Mouse (Mus musculus): ENCODE data around the gene AC134908.4. TPM values are rescaled to one million over a fixed set of nuclear protein-coding genes. Genes with fewer than 3 reads are reported as not detected.
A peak's percentile ranks its signal among the peaks of the same experiment; 100 is the strongest.

The AC134908.4 gene
- total RNA-seq, 2 experiments from 2014 or later: not detected

GRCm38 (mm10) chr17:25783861-25784574 lies 11.4 kb downstream of the AC134908.4 start:
- no peak for DNase-seq
- intact Hi-C loops (cut with DNase I): no loop called here

- intact Hi-C loops (cut with DNase I): no loop called here
- peak; percentile 57 to 69 for DNase-seq
Observed at GRCm38 (mm10) chr17:25783086-25783485, 12.4 kb downstream of the AC134908.4 start.

- intact Hi-C loops (cut with DNase I): no loop called here
- DNase-seq: no peak
Observed at GRCm38 (mm10) chr17:25781339-25781738, 14.1 kb downstream of the AC134908.4 start.

- no peak for DNase-seq
- intact Hi-C loops (cut with DNase I): no loop called here
Observed at GRCm38 (mm10) chr17:25777948-25778347, 17.5 kb downstream of the AC134908.4 start.

- no peak for DNase-seq
- intact Hi-C loops (cut with DNase I): no loop called here
Observed at GRCm38 (mm10) chr17:25775318-25776062, 20.0 kb downstream of the AC134908.4 start.

DNA sequence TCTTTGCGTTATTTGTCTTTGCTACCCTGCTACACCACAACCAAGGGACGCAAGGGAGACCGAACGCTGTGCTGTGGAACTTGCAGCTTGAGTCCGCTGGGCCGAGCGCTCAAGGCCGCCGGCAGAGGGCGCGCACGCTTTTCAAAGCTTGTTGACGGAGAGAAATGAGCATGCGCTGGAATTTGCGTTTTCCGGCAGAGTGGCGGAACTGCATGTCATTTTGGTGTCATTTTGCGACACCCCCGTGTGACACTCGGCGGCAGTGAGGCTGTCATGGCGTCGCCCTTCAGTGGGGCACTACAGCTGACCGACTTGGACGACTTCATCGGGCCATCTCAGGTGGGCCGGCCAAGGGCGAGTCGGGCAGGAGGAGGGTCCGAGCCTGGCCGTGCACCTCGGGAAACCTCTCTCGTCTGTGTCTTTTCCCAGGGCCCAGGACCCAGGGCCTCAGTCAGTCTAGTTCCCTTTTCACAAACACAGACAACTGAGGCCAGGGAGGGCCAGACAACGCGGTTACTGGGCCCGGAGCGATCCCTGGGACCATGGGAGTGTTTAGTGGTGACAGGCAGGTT lies 21.8 kb downstream of the AC134908.4 start, which contains the start of gene Narfl:
Gene Narfl, plus strand, starts transcription at position 228 of the 572 bp plus-strand sequence.
- peak; percentile 98 for DNase-seq
- intact Hi-C loops (cut with DNase I): loop anchor here (1.0 to 5.0 kb wide), 2 partner anchors 28 to 94 kb away; partner anchors contain the start of gene Mcrip2

DNA sequence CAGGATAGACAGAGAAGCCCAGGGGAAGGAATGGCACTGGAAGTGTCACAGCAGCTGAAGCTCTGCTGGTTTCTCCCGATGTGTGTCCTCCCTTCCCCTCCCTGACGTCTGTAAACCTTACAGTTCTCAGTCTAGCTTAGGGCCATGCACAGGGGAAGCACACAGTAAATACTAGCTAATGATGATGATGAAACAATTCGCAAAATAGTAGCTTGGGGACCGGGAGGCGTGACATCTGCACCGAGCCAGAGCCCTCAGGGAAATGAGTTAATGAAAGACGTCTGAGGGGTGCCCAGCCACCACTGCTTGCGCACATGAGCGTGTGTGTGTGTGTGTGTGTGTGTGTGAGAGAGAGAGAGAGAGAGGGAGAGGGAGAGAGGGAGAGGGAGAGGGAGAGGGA lies 26.1 kb downstream of the AC134908.4 start:
- intact Hi-C loops (cut with DNase I): no loop called here
- DNase-seq: no peak

- DNase-seq: no peak
- intact Hi-C loops (cut with DNase I): no loop called here
Observed at GRCm38 (mm10) chr17:25765886-25766285, 29.6 kb downstream of the AC134908.4 start.

- no peak for DNase-seq
- intact Hi-C loops (cut with DNase I): no loop called here
Observed at GRCm38 (mm10) chr17:25762591-25762990, 32.9 kb downstream of the AC134908.4 start.

GRCm38 (mm10) chr17:25761561-25761970 lies 33.9 kb downstream of the AC134908.4 start:
- DNase-seq: no peak
- intact Hi-C loops (cut with DNase I): no loop called here

DNA sequence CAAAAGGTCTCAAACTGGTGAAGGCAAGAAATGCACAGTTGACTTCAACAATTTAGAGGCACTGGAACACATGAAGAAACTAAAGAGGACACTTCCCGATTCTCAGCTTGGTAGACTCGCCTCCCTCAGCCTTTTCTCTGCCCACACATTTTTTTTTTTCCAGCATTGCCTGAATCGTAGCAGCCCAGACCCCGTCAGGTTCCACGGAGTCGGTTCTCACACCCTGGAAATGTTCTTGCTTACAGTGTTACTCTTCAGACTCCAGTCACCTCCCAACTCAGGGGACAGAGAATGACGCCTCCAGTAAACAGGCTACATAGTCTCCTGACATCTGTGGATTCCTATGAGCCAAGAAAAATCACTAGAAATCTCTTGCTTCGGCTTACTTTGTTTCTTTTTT lies 35.3 kb downstream of the AC134908.4 start:
- intact Hi-C loops (cut with DNase I): no loop called here
- no peak for DNase-seq

DNA sequence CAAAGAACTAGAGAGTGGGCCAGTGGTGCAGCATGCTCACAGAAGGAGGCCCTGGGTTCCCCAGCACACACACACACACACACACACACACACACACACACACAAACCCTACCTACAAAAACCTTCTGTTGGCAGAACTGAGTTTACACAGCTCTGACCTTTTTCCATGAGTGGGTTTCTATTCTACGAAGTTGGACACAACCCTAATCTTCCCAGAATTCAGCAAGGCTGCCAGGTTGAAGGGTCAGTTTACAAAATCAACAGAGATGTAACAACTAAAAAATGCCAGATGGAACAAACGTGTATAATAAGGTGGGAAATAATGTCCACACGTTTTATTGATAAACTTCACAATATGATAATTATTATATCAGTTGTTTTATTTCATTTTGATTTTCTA lies 37.8 kb downstream of the AC134908.4 start:
- intact Hi-C loops (cut with DNase I): no loop called here
- no peak for DNase-seq

- no peak for DNase-seq
- intact Hi-C loops (cut with DNase I): no loop called here
Observed at GRCm38 (mm10) chr17:25756378-25757242, 38.8 kb downstream of the AC134908.4 start.

DNA sequence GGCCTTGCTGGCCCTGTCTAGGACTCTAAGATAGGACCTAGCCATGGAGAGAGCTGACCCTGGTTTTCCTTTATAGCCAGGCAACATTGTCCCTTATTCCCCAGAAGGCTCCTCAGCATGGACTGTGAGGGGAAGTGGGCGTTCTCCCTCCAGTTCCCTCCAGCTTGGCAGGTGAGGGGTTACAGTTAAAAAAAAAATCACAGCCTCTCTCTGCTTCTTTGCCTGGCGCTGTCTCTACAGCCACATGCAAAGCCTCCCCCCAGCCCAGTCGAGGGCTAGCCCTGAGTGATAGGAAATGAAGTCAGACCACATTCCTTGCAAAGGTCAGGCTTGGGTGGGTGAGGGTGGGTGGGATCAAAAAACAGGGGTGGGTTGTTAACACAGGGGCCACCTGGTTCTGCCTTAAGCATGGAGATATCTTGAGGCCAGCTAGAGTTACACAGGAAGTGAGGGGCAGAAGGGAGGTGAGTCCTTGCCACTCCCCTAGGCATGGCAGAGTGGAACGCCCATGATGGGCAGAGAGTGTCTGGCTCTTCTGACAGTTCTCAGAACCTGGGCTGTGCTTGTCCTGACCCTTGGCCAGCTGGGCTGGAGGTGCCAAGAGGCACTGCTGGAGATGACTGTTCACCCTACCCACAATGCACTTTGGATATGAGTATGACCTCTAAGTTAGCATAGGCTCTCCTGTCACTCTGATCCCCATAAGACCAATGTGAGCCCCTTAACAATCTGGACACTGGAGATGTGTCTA lies 39.7 kb downstream of the AC134908.4 start:
- no peak for DNase-seq
- intact Hi-C loops (cut with DNase I): no loop called here

DNA sequence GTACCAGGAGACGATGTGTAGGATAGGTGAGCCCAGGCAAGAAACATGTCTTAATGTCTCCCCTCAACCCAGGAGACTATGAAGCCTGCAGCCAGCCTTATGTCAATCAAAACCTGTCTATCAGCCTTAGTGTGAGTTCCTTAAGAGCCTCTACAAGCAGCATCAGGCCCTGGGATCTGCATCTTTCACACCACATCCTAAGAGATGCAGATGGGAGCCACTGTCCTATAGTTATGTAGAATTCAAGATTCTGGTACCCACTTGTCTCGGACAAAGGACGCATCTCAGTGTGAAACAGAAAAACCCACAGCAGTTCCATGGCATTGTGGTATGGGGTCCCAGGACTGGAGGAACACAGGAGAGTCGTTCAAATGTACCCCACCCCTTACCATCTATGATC lies 40.4 kb downstream of the AC134908.4 start:
- DNase-seq: no peak
- intact Hi-C loops (cut with DNase I): no loop called here

DNA sequence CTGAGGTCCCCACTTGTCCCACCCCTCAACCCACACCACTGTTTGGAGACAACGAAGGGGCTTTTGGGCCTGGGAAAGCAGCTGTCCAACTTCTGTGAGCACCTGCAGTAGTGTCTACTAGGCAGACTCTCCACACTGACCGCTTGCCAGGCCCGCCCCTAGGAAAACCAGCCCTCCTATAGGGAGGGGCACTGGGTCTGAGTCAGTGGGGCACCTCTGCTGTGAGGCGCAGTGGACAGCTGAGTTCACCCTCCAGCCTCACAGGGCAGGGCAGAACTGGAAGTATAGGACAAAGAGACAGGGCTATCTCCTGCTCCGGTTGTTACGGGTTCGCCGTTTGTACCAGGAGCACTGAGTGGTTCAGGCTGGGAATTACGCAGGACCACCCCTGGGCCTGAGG lies 41.2 kb downstream of the AC134908.4 start, which contains the start of gene Msln:
Gene Msln, minus strand, starts transcription at position 138 of the 400 bp plus-strand sequence.
- intact Hi-C loops (cut with DNase I): no loop called here
- DNase-seq: no peak

- intact Hi-C loops (cut with DNase I): no loop called here
- peak; percentile 51 to 75 for DNase-seq
Observed at GRCm38 (mm10) chr17:25751446-25751845, 44.0 kb downstream of the AC134908.4 start.

DNA sequence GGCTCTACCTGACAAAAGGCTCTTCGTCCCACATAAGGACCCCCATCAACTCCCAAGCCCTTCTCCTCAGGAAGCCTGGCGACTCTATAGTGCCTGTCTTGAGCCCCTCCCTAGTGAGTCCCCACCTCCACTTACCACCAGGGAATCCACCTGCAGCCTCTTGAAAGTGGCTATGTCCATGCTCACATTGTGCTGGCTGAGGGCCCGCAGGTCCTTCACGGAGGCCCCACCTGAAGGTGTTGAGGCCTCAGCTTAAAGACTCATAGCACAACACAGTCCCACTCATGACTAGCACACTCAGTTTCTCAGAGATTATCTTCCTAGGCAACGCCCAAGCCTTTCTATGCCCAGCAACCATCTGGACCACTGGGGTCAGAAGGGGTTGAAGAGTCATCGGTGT lies 46.1 kb downstream of the AC134908.4 start:
- intact Hi-C loops (cut with DNase I): no loop called here
- no peak for DNase-seq

DNA sequence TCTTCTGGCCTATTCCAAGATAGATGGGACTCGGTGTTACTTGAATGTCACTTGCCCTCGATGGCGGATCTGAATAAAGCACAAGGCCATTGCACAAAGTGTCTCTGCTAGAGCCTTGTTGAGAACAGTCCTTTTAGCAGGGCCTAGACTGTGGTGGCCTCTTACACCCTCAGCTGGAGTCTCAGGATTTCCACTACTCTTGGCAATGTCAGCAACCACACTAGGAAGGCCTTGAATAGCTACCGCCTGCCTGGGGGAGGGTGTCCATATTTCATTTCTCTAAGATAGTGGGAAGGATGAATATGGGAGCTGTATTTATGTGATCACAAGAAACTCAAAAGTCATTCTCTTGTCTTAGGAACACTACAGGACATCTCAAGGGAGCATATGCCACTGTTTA lies 47.2 kb downstream of the AC134908.4 start:
- DNase-seq: no peak
- intact Hi-C loops (cut with DNase I): no loop called here

GRCm38 (mm10) chr17:25744311-25744710 lies 51.1 kb downstream of the AC134908.4 start:
- no peak for DNase-seq
- intact Hi-C loops (cut with DNase I): no loop called here
